Mouse (Mus musculus) brain, embryonic 18.5 days (tissue): Measurements from ENCODE around the gene Fbxo17.

Experiments
- DNase-seq: peaks from one replicate; pipeline ENCODE4 v3.0.0-alpha.2; 2012; ENCODE audit warnings: low read depth, low spot score

Fbxo17 gene

GRCm38 (mm10) chr7:28717726-28718125, 1.1 kb downstream of the Fbxo17 start:
- DNase-seq: no peak

GRCm38 (mm10) chr7:28719159-28719558, 2.6 kb downstream of the Fbxo17 start:
- DNase-seq: no peak

GRCm38 (mm10) chr7:28719650-28720049, 3.0 kb downstream of the Fbxo17 start:
- no peak for DNase-seq

DNA sequence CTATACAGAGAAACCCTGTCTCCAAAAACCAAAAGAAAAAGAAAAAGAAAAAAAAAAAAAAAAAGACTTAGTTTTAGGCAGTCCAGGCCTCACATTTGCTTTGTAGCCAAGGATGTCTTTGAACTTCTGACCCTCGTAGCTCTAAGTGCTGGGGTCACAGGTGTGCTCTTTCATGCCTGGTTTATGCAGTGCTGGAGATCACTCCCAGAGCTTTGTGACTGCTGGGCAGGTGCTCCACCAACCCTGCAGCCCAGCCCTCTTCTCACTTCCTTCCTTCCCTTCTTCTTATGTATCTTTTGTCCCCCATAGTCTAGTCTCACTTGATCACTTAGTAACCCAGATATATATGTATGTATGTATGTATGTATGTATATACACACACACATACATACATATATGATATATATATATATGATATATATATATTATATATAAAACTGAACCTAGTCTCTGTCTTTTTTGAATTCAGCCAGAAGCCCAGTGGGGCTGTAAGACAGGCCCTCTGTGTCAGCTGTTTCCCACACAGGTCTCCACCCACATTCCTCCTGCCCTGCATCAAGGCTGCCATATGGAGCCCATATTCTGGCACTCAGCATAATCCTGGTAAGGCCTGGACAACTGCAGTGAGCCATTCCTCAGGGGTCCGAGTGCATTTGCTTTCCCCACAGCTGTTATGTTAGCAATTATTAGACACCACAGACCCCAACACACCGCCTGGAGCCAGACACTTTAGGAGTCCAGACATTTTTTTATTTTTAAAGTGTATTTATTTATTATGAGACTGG, 4.3 kb downstream of the Fbxo17 start:
- no peak for DNase-seq

DNA sequence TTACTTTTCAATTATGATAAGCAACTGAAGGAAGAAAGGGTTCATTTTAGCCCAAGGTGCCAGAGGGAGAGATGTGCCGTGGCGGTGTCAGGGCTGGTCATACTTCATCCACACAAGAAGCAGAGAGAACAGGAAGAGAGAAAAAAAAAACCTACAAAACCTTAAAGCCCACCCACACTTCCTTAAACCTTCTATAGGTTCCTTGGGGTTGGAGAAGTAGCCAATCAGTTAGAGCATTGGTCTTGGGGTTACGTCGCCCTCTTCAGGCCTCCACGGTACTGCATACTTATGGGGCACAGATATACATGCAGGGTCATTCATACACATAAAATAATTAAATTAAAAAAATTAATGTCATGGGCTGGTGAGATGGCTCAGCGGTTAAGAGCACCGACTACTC, 5.5 kb downstream of the Fbxo17 start:
- no peak for DNase-seq

DNA sequence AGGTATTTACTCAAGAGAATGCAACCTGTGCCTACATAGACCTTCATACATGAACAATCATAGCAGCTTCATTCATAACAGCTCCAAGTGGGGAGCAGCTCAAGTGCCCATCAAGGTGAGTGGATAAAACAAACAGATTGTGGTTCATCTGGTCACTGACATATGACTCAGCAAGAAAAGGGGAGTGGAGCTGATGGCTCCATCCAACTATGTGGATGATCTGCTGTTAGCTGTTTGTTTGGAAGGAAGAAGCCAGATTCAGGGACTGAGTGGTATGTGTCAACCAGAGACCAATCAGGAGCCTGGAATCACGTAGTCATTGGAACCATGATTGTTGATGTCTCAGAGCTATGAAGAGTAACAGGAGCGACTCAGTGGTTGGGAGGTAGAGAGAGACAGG, 8.0 kb downstream of the Fbxo17 start:
- no peak for DNase-seq

DNA sequence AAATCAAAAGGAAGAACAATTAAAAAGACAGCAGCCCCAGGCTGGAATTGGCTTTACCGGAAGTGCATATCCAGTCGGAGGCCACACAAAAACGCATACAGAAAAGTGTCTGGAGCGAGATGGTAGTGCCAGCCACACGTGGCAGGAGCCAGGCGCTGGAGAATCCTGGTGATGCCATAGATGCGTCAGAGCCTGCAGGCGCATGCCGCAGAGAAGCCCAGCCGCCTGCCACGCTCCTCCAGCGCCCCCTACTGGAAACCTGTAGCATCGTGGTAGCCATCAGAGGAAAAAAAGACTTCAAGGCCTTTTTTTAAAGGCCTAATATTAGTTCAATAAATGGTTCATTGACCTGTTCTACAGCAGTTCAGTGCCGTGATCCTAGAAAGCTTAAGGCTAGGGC, 10.0 kb downstream of the Fbxo17 start:
- no peak for DNase-seq

GRCm38 (mm10) chr7:28727649-28728340, 11.2 kb downstream of the Fbxo17 start:
- DNase-seq: no peak

- peak; percentile 22 for DNase-seq
Measured at GRCm38 (mm10) chr7:28732341-28733142, 15.9 kb downstream of the Fbxo17 start.

GRCm38 (mm10) chr7:28733211-28733610, 16.6 kb downstream of the Fbxo17 start:
- DNase-seq: no peak

- DNase-seq: no peak
Measured at GRCm38 (mm10) chr7:28735701-28736100, 19.1 kb downstream of the Fbxo17 start.

GRCm38 (mm10) chr7:28739829-28740228, 23.2 kb downstream of the Fbxo17 start:
- DNase-seq: no peak

- no peak for DNase-seq
Measured at GRCm38 (mm10) chr7:28740949-28741348, 24.3 kb downstream of the Fbxo17 start.

GRCm38 (mm10) chr7:28741368-28741708, 24.7 kb downstream of the Fbxo17 start:
- DNase-seq: no peak

GRCm38 (mm10) chr7:28741709-28742438, 25.3 kb downstream of the Fbxo17 start, which contains the start of the genes Mrps12 and Sars2:
Gene Mrps12, minus strand, starts transcription at chr7:28741820.
Gene Sars2, plus strand, starts transcription at chr7:28741992.
- DNase-seq: peak; percentile 98

DNA sequence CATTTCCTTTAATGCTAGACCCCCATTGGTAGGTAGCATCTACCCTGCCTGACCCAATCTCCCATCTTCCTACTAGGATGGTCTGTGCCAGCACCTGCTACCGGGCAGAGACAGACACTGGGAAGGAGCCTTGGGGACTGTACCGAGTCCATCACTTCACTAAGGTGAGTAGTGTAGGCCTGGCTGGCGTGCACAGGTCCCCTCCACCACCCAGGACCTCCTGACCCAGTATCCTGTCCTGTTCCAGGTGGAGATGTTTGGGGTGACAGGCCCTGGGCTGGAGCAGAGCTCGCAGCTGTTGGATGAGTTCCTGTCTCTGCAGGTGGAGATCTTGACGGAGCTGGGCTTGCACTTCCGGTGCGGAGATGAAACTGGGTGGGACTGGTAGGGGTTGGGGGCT, 33.3 kb downstream of the Fbxo17 start:
- no peak for DNase-seq

- no peak for DNase-seq
Measured at GRCm38 (mm10) chr7:28756079-28756478, 39.5 kb downstream of the Fbxo17 start, which contains the start of gene Ccer2. Gene Ccer2, plus strand, starts transcription at chr7:28756174.

GRCm38 (mm10) chr7:28758623-28759022, 42.0 kb downstream of the Fbxo17 start:
- no peak for DNase-seq

DNA sequence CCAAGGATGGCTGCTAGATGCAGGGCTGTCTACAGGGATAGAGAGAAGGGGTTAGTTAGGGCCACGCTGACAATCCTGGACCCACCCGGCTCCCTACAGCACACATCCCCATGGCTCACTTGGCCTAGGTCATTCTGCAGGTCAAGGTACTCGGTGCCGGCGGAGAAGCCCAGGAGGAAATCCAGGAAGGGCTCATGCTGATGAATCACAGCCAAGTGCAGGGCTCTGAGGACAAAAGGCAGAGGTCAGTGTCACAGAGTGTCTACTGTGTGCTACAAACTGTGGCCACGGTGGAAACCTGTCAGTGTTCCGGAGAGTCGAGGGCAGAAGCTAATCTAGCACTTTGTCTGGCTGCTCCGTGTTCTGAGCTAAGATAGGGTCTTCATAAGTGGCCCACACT, 45.3 kb downstream of the Fbxo17 start:
- DNase-seq: no peak

GRCm38 (mm10) chr7:28765211-28765610, 48.6 kb downstream of the Fbxo17 start:
- DNase-seq: no peak

- DNase-seq: peak; percentile 98
Measured at GRCm38 (mm10) chr7:28766173-28766879, 49.7 kb downstream of the Fbxo17 start, which contains the start of gene Sirt2. Gene Sirt2, plus strand, starts transcription at chr7:28766735.
